Mouse (Mus musculus) liver, embryonic 18 days (tissue): ENCODE data around the gene Veph1. TPM values are rescaled to one million over a fixed set of nuclear protein-coding genes. Genes with fewer than 3 reads are reported as not detected.

Source experiments
- polyA plus RNA-seq: library from polyadenylated mRNA; depleted of rRNA; stranded (reverse); fragments of >200 nt; gene quantifications from 2 replicates; pipeline ENCODE4 v1.2.3, GENCODE M21; 2012; rRNA removed

Veph1 gene
- polyA plus RNA-seq, result 0.08 and 0.16 TPM in 2 replicates

DNA sequence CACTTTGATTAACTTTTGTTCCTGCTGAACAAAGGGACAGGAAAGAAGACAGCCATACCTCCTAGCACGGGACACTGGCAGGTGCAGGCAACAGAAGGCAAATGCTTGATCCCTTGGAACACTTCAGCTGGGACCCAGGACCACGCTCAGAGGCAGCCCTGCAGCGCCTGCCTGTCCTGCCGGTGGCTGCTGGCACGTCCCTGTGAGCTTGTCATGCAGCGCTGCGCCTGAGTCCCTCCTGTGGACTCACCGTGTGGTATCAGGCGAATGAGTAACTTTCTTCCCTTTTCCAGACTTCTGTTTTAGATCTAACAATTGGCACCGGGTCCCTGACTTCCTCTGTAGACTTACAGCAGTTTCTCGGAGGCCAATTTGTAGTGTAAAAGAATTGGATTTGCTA lies at the start of gene Veph1:
TSS of gene Veph1 (minus strand) at position 293 of the 400 bp plus-strand sequence.

DNA sequence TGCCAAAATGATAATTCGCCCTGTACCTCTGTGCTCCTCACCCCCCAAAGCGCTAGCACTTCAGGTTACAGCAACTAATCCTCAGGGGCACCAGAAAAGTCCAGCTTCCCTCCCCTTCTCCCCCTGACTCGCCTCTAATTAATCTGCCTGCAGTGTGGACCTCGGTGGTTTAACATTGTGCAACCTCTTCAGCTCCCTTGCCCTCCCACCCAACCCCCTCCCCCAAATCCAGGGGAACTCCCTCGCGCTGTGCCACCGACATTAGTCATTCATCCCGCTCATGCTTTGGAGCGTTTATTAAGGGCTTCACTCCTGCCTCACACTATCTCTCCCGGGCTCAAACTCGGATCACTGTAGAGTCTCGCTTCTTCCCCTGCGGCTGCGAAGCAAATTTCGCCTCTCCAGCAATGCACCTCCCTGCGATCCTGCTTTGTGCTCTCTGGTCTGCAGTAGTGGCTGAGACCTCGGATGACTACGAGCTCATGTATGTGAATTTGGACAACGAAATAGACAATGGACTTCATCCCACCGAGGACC lies 76.9 kb downstream of the Veph1 start, which contains the start of gene Ptx3:
TSS of gene Ptx3 (plus strand) at position 256 of the 537 bp plus-strand sequence.

Other genes starting within 250 kb of the Veph1 start
- 0.02 and 0.07 TPM in 2 replicates for gene Ptx3, start 76.9 kb downstream of the Veph1 start, polyA plus RNA-seq